Mouse (Mus musculus): ENCODE measurements around the gene Polr2b.

- no peak for TF ChIP-seq POLR2A (IDR thresholded peaks at IDR 0.05; ENCODE audit: borderline replicate concordance, extremely low read depth, insufficient read depth, insufficient read length, poor library complexity, severe bottlenecking)
- no peak for TF ChIP-seq CTCF (IDR thresholded peaks at IDR 0.05; ENCODE audit: borderline replicate concordance, extremely low read depth, insufficient read depth, insufficient read length)
Observed at GRCm38 (mm10) chr5:77381283-77381682, 71.3 kb downstream of the Polr2b start.

All from brain, embryonic 14.5 days (tissue).